Mouse (Mus musculus) MEL (cell line): ENCODE measurements around the gene Mip.

Source experiments
- BHLHE40 ChIP-seq: IDR thresholded peaks from 2 replicates; pipeline ENCODE4 v1.6.1; 2012; ENCODE audit warnings: low read depth, mild to moderate bottlenecking, inconsistent platforms, low read length, improper control_type of control experiment, borderline replicate concordance
- CTCF ChIP-seq, 3 experiments: IDR thresholded peaks in 2 of 3; conservative IDR thresholded peaks in 1 of 3; 2 replicates each; pipeline ENCODE4 v1.5.1; 2011 to 2012; ENCODE audit warnings: low read length in 3 of 3, low read depth in 2 of 3, mild to moderate bottlenecking in 2 of 3, improper control_type of control experiment in 1 of 3, inconsistent platforms in 1 of 3, mixed read lengths in 1 of 3, moderate library complexity in 1 of 3; ENCODE audit not compliant: control insufficient read depth in 1 of 3, insufficient read depth in 1 of 3, poor library complexity in 1 of 3, severe bottlenecking in 1 of 3
- ETS1 ChIP-seq: IDR thresholded peaks from 2 replicates; pipeline ENCODE4 v1.6.1; 2012; ENCODE audit warnings: low read depth, mild to moderate bottlenecking, inconsistent platforms, low read length, improper control_type of control experiment, moderate library complexity
- MAFK ChIP-seq: IDR thresholded peaks from 2 replicates; pipeline ENCODE4 v1.6.1; 2011; ENCODE audit warnings: low read depth, mild to moderate bottlenecking, low read length, improper control_type of control experiment, borderline replicate concordance
- MAZ ChIP-seq: IDR thresholded peaks from 2 replicates; pipeline ENCODE4 v1.6.1; 2012; ENCODE audit warnings: low read depth, mild to moderate bottlenecking, inconsistent platforms, low read length, improper control_type of control experiment
- POLR2A ChIP-seq, 2 experiments: IDR thresholded peaks; 2 replicates each; pipeline ENCODE4 v1.6.1; 2011 to 2012; ENCODE audit warnings: low read length in 2 of 2, mild to moderate bottlenecking in 2 of 2, control low read depth in 1 of 2, improper control_type of control experiment in 1 of 2, low read depth in 1 of 2, moderate library complexity in 1 of 2; ENCODE audit not compliant: control insufficient read depth in 1 of 2, insufficient read depth in 1 of 2, poor library complexity in 1 of 2
- TCF12 ChIP-seq: IDR thresholded peaks from 2 replicates; pipeline ENCODE4 v1.6.1; 2014; ENCODE audit warnings: low read depth, mild to moderate bottlenecking, inconsistent platforms, low read length, improper control_type of control experiment, moderate library complexity
- USF1 ChIP-seq: IDR thresholded peaks from 2 replicates; pipeline ENCODE4 v1.6.1; 2014; ENCODE audit warnings: low read depth, mild to moderate bottlenecking, inconsistent platforms, low read length, improper control_type of control experiment, moderate library complexity

GRCm38 (mm10) chr10:128214981-128215380, 10.7 kb upstream of the Mip start:
- TF ChIP-seq MAFK (no peak), POLR2A (IDR thresholded peaks at IDR 0.05; ENCODE audit: control insufficient read depth in 1 of 2, insufficient read depth in 1 of 2, low read depth in 1 of 2, low read length in 2 of 2, poor library complexity in 1 of 2) (no peak), TCF12 (no peak), CTCF (IDR thresholded peaks at IDR 0.05 in 2 of 3, conservative IDR thresholded peaks at IDR 0.05 in 1 of 3; ENCODE audit: control insufficient read depth in 1 of 3, insufficient read depth in 1 of 3, low read depth in 2 of 3, low read length in 3 of 3, poor library complexity in 1 of 3, severe bottlenecking in 1 of 3) (no peak), MAZ (no peak), USF1 (no peak), BHLHE40 (no peak), ETS1 (no peak)
